Mouse (Mus musculus): ENCODE results near the gene Dapk1. TPM values are rescaled to one million over a fixed set of nuclear protein-coding genes. Genes with fewer than 3 reads are reported as not detected.
"Not testable (repeated sequence)": the region's sequence is repeated elsewhere in the genome, so short reads cannot be mapped to it uniquely, and the experiment has no call there.

Dapk1 gene
- 0.81 and 1.4 TPM in 2 replicates for total RNA-seq (2017)

DNA sequence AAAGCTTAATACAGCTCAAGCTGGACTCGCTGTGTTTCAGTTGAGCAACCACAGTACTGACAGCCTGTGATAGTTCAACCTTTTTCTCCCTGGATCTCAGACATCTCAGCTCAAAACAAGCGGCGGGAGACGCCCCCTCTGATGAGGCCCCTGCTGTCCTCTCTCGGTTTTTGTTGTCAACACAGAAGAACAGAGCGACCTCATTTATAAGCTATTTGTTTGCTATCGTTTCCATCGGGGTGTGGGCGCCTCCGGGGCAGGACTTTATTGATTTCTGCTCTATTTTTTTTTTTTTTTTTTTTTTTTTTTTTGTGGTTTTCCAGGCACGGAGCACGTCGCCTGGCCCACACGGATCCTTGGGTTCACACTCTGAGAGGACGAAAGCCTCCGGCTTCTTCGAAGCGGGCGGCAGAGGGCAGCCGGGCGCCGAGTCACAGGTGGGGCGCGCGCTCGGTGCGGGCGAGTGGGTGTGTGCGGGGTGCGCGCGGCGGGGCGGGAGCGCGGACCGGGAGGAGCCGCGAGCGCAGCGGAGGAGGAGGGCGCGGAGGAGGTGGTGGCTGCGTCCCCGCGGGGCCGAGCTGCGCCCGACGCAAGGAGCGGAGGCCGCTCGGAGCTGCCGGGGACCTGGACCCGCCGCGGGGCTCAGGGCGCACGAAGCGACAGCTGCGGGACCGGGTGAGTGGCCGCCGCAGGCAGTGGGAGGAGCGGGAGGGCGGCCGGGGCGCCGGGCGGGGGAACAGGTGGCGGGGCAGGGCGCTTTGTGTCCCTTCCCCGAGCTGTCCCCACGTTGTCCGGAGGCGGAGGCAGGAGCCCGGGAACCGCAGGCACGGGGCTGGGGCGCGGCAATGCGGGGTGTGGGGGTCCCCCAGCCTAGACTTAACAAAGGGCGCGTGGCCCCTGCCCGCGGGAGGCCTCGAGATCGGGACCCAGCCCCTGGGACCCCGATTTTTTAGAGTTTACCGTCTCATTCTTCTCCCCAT, at the start of gene Dapk1:
Gene Dapk1, plus strand, starts transcription at position 512 of the 980 bp plus-strand sequence.
- ATAC-seq (ENCODE audit: extremely low read depth, insufficient number of reproducible peaks, low FRiP score, poor library complexity, severe bottlenecking) = no peak

DNA sequence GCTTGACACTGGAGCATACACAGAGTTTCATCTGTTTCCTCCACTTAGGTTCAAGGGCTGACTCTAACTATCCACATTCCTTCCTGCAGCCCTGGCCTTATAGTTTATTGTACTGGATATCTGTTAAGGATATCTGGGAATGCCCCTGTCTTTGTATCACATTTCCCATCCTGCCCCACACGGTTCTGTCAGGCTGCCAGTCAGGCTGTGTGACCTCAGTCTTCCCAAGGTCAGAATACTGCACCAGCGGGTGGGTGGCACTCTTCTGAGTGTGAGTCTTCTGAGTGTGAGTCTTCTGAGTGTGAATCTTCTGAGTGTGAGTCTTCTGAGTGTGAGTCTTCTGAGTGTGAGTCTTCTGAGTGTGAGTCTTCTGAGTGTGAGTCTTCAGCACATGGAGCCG, 48.4 kb upstream of the Dapk1 start:
- ATAC-seq (ENCODE audit: extremely low read depth, insufficient number of reproducible peaks, low FRiP score, poor library complexity, severe bottlenecking) = no peak

DNA sequence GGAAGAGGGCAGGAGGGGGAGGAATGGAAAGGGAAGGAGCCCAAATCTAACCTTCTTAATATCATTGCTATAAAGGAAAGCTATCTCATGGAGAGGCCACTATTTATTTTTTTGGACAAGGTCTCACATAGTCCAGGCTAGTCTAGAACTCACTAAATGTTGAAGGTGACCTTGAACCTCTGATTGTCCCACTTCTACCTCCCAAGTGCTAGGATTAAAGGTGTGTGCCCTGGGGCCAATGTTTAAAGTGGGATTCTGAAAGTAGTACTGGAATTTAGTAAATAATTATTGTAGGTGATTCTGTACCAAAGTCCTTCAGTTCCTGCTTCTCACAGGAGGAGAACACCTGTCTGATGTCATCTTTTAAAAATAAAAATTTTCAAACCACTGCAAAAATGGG, 45.3 kb upstream of the Dapk1 start:
- no peak for ATAC-seq (ENCODE audit: extremely low read depth, insufficient number of reproducible peaks, low FRiP score, poor library complexity, severe bottlenecking)

DNA sequence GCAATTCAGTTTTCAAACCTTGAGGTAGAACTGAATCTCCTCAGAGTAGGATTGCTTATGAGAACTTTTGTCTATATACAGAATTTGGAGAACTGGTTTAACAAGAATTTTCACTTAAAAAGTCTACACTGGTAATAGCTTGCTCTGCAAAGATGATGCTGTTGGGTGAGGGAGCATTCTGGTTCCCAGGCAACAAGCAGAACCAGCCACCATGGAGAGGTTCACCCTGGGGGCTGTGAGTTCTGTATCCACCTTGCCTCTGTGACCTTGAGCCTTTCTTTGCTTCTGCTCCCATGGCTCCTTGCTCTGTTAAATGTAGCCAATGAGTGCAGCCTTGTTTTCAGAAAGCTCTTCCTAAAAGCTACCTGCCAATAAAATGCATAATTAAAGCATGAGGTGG, 44.8 kb upstream of the Dapk1 start:
- ATAC-seq (ENCODE audit: extremely low read depth, insufficient number of reproducible peaks, low FRiP score, poor library complexity, severe bottlenecking) = no peak

DNA sequence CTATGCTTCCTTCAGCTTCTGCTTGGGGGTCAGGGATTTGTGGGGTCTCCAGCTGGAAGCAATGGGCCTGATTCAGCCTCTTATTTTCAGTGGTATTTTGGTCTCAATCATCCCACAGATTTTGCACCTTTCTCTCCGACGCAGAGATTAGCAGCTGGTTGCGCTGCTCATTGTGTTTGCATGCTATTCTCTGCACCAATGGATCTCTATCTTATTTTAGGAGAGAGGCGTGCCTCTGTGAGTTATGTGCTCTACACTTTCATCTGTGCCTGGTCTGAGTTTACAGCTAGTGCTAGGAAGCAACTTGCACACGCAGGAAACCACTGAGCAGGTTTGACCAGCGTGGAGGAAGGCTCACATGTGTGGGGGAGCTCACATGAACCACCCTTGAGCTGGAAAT, 37.4 kb upstream of the Dapk1 start:
- no peak for ATAC-seq (ENCODE audit: extremely low read depth, insufficient number of reproducible peaks, low FRiP score, poor library complexity, severe bottlenecking)

DNA sequence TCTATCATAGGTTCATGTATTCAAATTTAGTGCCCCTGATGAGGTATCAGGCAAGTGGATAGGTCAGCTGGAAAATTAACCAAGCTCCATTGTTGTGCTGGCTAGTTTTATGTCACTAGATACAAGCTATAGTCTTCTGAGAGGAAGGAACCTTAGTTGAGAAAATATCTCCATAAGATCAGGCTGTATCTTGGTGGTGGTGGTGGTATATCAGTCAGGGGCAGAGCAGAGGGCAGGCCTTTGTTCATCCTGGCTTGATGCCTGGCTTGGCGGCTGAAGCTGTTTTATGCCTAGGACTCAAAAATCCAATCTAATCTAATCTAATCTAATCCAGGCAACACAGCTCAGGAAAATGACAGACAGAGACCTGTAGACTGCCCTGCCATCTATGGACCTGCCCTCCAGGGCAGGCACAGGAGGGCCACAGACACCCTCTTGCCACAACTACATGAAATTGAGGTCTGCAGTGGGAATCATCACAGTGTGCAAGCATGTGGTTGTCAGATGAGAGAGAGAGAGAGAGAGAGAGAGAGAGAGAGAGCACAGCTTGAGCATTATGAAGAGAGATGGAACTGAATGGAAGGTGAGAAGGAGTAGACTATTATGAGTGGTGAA, 32.7 kb upstream of the Dapk1 start:
- no peak for ATAC-seq (ENCODE audit: extremely low read depth, insufficient number of reproducible peaks, low FRiP score, poor library complexity, severe bottlenecking)

DNA sequence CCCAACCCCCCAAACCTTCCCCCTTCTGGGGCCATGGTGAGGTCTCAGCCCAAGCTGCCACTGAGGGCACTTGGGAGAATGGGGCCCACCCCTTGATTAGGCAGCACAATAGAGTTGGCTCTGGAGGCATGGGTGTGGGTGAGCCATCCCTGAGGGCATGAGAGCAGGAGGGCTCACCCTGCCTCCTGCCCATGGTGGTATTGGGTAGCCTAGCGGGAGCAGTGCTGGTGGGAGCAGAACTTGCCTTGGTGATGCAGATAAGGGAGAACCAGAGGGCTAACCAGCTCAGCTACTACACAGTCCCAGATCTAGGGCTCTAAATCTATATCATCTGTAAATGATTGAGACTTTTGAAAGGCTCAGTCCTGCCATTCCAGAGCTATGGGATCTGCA, 32.2 kb upstream of the Dapk1 start:
- ATAC-seq (ENCODE audit: extremely low read depth, insufficient number of reproducible peaks, low FRiP score, poor library complexity, severe bottlenecking) = no peak

DNA sequence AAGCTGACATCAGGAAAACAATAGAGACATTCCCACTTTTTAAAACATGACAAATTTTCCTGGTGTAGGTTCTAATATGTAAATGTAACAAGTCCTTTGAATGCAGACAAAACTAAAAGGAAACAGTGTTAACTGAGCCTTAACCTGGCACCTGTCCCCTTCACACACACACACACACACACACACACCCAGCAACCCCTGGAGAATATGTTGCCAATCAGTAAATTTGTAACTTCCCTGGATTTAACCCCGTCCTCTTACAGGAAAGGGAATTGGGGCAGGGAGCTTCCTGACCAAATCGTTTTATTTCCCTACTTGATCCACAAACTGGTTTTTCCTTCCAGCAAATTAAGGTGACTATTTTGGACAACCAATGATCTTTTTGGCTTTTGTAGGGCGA, 28.2 kb upstream of the Dapk1 start:
- ATAC-seq (ENCODE audit: extremely low read depth, insufficient number of reproducible peaks, low FRiP score, poor library complexity, severe bottlenecking) = no peak

DNA sequence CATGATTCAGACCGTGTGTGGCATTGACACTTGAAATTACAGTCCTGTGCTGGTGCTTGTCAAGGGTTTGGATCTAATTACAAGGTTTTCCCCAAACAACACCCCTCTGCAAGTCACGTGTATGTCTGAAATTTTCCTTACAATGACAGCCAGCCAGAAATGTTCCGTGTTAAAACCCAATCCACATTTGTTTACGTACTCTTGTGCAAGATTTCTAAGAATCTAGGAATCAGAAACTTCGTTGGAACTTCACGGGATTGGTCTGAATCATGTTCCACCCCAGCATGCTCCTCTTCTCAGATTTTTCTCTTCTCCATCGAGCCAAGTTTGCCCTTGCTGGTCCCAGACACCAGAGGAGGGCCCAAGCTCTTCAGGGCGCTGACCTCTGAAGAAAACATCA, 27.8 kb upstream of the Dapk1 start:
- no peak for ATAC-seq (ENCODE audit: extremely low read depth, insufficient number of reproducible peaks, low FRiP score, poor library complexity, severe bottlenecking)

DNA sequence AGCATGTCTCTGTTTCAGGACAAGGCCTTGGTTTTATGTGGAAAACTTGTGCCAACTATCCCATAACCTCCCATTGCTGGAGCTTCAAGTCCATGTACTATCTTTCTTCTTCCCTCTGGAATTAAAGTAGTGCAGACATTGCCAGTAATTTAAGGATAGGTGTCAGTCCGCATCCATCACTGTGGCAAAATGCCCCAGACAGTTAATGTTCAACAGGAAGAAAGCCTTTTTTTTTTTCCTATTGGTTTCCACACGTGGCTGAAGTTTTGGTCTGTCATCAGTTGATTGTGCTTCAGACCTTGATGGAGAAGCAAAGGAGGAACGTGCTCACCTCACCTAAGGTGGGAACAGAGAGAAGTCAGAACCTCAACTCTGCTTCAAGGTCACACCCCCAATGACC, 23.2 kb upstream of the Dapk1 start:
- no peak for ATAC-seq (ENCODE audit: extremely low read depth, insufficient number of reproducible peaks, low FRiP score, poor library complexity, severe bottlenecking)

DNA sequence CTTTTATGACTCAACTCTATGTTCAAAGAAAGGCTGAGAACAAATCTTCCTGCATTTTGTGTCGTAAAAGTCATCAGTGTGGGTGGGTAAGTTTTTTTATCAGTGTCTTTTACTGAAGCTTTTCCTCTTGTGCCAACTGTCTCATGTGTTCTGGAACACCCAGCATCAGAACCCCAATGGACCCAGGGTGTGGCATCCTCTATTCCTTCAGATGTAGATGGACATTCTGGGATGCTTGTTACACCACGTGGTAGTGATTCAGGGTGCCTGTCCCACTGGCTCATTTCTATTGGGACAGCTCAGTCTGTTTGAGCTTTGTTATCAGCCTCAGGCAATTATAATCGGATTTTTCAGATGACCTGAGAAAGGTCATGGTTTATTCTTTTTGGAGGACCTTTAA, 6.9 kb upstream of the Dapk1 start:
- ATAC-seq (ENCODE audit: extremely low read depth, insufficient number of reproducible peaks, low FRiP score, poor library complexity, severe bottlenecking) = no peak

DNA sequence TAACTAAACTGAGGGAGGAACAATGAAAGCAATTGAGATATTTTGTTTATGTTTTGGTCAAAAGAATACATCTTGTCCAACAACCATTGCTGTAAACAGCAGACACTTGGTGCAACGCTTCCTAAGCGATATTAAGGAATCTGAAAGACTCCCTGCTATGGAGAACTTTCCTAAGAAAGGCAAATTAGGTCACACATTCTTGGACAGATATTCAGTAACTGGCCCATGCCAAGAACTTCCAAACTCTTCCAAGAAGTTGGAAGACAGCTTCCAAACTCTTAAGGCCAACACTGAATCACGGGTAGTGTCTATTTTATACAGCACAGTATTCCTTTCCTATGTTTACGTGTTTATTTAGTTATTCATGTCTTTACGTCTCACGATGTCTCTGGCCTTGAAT, 6.2 kb upstream of the Dapk1 start:
- ATAC-seq (ENCODE audit: extremely low read depth, insufficient number of reproducible peaks, low FRiP score, poor library complexity, severe bottlenecking) = no peak

DNA sequence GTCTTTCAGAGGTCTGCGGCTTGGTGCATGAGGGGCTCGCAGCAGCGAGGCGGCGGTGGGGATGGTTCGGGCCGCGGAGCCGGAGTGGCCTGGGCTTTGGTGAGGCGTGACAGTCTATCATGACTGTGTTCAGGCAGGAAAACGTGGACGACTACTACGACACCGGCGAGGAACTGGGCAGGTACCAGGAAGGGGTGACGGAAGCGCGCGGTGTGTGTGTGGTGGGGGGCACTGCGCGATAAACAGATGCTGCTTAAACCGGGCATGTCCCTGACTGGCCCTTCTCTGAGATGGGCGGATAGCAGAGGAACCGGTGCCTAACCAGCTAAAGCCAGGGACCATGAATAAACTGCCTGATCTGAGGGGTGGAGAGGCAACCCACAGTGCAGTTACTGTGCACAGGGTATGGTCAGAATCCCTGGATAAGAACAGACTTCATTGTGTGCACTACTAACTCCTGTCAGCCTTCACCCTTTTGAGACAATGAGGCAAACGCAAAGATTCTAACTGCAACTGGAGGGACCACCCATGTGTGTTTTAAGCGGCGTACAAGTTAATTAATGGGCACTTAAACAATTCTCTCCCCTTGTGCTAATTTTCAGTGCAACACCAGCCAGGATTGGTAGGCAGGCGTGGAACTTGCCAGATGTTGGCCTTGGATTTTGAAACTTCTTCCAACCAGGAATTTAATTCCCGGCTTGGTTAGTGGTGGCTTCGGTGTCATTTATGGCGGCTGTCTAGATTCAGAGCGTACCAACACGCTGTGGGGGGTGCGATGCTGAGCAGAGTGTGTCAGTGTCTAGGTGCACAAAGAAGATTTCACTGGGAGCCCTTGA, 887 bp downstream of the Dapk1 start:
- no peak for ATAC-seq (ENCODE audit: extremely low read depth, insufficient number of reproducible peaks, low FRiP score, poor library complexity, severe bottlenecking)

DNA sequence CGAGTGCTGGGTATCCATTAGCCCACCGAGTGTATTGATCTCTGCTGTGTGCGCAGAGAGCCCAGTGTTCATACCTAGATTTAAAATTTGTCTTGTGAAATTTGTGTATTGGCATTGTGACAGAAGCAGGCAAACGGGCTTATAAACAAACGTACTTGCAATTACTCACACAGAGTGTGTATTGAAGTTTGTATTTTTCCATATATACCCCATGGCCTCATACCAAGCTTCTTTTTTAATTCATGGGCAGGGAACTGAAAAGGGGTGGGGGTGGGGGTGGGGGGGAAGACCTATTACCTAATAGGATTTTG, 1.5 kb downstream of the Dapk1 start:
- ATAC-seq (ENCODE audit: extremely low read depth, insufficient number of reproducible peaks, low FRiP score, poor library complexity, severe bottlenecking) = no peak

DNA sequence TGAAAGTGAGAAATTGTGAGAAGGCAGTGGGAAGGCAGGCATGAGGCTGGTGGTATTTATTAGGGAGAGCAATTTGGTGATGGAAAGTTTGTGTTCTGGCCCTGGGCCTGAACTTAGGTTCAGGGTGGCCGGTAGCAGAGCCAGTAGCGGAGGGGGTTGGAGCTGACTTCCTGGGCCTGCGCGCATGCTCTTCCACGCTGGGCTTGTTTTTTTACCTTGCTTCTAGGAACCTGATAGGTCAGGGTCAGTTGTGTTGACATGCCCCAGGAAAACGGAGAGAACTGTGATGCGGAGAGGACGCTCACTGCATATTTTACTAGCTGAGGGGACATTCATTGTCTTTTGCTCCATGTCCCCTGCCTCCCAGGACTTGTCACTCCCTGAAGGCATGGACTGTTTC, 5.7 kb downstream of the Dapk1 start:
- no peak for ATAC-seq (ENCODE audit: extremely low read depth, insufficient number of reproducible peaks, low FRiP score, poor library complexity, severe bottlenecking)

DNA sequence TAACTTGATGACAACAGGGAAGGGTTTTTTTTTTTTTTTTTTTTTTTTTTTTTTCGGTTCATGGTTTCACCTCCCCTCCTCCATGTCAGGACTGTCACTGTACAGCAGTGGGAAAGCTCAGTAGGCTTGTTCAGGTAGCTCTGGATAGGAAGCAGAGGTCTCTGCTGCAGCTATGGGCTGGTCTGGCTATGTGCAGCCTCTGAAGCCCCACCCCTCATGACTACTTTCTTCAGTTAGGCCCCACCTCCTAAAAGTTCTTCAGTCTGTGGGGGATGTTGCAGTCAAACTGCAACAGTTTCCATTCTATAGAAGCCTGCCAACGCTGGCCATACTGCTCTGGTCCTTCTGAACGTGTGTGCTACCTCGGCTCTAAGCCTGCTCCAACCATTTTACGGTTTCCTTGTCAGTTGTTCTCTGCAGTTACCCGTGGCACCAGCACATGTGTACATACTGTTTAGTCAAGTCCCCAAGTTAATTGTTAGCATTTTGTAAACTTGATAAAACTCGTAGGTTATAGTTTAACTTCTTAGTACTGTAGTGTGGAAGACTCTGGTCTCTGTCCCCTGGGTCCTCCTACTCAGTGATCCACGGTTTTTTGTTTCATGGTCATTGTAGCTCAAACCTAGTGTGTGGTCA, 6.8 kb downstream of the Dapk1 start:
- no peak for ATAC-seq (ENCODE audit: extremely low read depth, insufficient number of reproducible peaks, low FRiP score, poor library complexity, severe bottlenecking)

DNA sequence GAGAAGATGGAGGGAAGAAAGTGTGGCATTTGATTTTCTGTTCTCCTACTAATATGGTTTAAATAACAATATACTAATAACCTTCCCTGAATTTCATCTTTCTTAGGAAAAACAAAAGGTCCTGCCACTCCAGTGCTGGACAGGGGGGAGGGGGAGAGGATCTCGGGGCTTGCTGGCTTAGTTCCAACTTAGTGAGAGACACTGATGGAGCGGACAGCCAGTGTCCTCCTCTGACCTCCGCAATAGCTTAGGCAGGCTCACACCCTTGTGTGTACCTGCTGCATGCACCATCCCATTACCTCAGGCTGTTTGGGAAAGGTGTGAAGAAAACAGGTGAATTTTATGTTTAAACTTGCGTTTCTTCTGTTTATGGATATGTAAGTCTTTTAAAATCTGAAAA, 7.5 kb downstream of the Dapk1 start:
- no peak for ATAC-seq (ENCODE audit: extremely low read depth, insufficient number of reproducible peaks, low FRiP score, poor library complexity, severe bottlenecking)

DNA sequence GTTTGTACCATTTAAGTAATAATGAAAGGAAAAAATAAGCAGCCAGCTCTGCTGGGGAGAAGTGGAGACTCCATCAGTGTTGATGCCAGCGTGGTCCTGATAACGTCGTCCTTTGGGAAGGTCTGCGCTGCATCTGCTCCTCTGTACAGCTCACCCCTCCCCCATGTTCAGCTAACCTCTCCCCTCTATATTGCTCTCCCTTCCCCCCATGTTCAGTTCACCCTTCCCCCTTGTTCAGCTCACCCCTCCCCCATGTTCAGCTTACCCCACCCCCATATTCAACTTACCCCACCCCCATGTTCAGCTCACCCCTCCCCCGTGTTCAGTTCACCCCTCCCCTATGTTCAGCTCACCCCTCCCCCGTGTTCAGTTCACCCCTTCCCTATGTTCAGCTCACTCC, 8.8 kb downstream of the Dapk1 start:
- ATAC-seq (ENCODE audit: extremely low read depth, insufficient number of reproducible peaks, low FRiP score, poor library complexity, severe bottlenecking) = no peak

DNA sequence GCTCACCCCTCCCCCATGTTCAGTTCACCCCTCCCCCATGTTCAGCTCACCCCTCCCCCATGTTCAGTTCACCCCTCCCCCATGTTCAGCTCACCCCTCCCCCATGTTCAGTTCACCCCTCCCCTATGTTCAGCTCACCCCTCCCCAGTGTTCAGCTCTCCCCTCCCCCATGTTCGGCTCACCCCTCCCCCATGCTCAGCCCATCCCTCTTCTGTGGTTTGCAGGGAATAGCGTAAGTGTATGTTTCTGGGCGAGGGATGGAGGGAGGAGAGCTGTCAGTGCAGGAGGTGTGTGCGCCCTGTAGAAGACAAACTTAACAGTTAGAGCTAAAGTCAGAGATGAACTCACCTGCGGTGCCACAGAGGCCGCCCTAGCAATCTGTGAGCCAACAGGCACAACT, 9.2 kb downstream of the Dapk1 start:
- ATAC-seq (ENCODE audit: extremely low read depth, insufficient number of reproducible peaks, low FRiP score, poor library complexity, severe bottlenecking) = not testable (repeated sequence)
